Mouse (Mus musculus) limb, embryonic 12.5 days (tissue): ENCODE measurements around the gene Adam23. TPM values are rescaled to one million over a fixed set of nuclear protein-coding genes. Genes with fewer than 3 reads are reported as not detected.

Experiments used
- ATAC-seq: fragments of 200-750 bp; cut with Nextera tagmentation; 2 replicates; pipeline ENCODE4 v1.8.0; 2017; ENCODE audit warnings: low read depth, moderate TSS enrichment; ENCODE audit not compliant: insufficient number of reproducible peaks, insufficient read depth, low FRiP score, low TSS enrichment
- H3K27ac ChIP-seq: fragments of 300-500 bp; sonication (generic); 2 replicates; pipeline ENCODE4 v1.5.1; 2016; ENCODE audit warnings: mild to moderate bottlenecking, moderate library complexity
- H3K27me3 ChIP-seq: fragments of 300-500 bp; sonication (generic); 2 replicates; pipeline ENCODE4 v1.6.1; 2016; ENCODE audit warnings: mild to moderate bottlenecking, moderate library complexity
- H3K36me3 ChIP-seq: fragments of 300-500 bp; sonication (generic); 2 replicates; pipeline ENCODE4 v1.6.1; 2016; ENCODE audit warnings: mild to moderate bottlenecking, moderate library complexity
- H3K4me1 ChIP-seq: fragments of 300-500 bp; sonication (generic); replicated peaks from 2 replicates; pipeline ENCODE4 v1.6.1; 2016
- H3K4me2 ChIP-seq: fragments of 300-500 bp; sonication (generic); 2 replicates; pipeline ENCODE4 v1.6.1; 2016; ENCODE audit warnings: mild to moderate bottlenecking, moderate library complexity
- H3K4me3 ChIP-seq: fragments of 300-500 bp; sonication (generic); replicated peaks from 2 replicates; pipeline ENCODE4 v1.5.1; 2016; ENCODE audit warnings: mild to moderate bottlenecking
- H3K9ac ChIP-seq: fragments of 300-500 bp; sonication (generic); replicated peaks from 2 replicates; pipeline ENCODE4 v1.6.1; 2016; ENCODE audit warnings: mild to moderate bottlenecking, moderate library complexity
- H3K9me3 ChIP-seq: fragments of 300-500 bp; sonication (generic); 2 replicates; pipeline ENCODE4 v1.6.1; 2016; ENCODE audit warnings: mild to moderate bottlenecking, moderate library complexity
- WGBS: fragments of 180-500 bp; shearing (Covaris S2); methylation state at CpG from one replicate; pipeline ENCODE4 v1.1.7; 2016; 5-methylcytosine and 5-hydroxymethylcytosine counted together
- polyA plus RNA-seq: library from polyadenylated mRNA; unstranded; fragments of >200 nt; fragmentation: Nextera tagmentation; extraction: Ambion mirVana; gene quantifications from 2 replicates; pipeline ENCODE4 v1.2.1, GENCODE M21; 2016

Adam23 gene
- polyA plus RNA-seq, 1 experiment from 2014 or later: 4.1 TPM

GRCm38 (mm10) chr1:63478946-63479345 is 33.3 kb downstream of the Adam23 start:
- WGBS: 95% methylated on average over 5 of the region's 5 CpGs
- H3K36me3 ChIP-seq: no peaks in the 10 kb centered on the region
- H3K4me2 ChIP-seq: no peak overlapping the region
- no peak overlapping the region for H3K27ac ChIP-seq
- ATAC-seq: no peak
- no peaks in the 10 kb centered on the region for H3K9me3 ChIP-seq
- H3K9ac ChIP-seq: no peak overlapping the region
- no peaks in the 10 kb centered on the region for H3K4me1 ChIP-seq
- H3K27me3 ChIP-seq: no peaks in the 10 kb centered on the region
- no peak overlapping the region for H3K4me3 ChIP-seq

GRCm38 (mm10) chr1:63484646-63485045 is 39.0 kb downstream of the Adam23 start:
- H3K4me3 ChIP-seq: no peak overlapping the region
- WGBS: 86% methylated on average over 6 of the region's 6 CpGs
- H3K36me3 ChIP-seq: no peaks in the 10 kb centered on the region
- H3K27ac ChIP-seq: no peak overlapping the region
- H3K27me3 ChIP-seq: no peaks in the 10 kb centered on the region
- no peaks in the 10 kb centered on the region for H3K9me3 ChIP-seq
- no peak overlapping the region for H3K9ac ChIP-seq
- H3K4me1 ChIP-seq: no peaks in the 10 kb centered on the region
- no peak for ATAC-seq
- no peak overlapping the region for H3K4me2 ChIP-seq

- Histone ChIP-seq H3K9me3 (no peaks in the 10 kb centered on the region), H3K9ac (no peak overlapping the region), H3K27me3 (no peaks in the 10 kb centered on the region), H3K4me1 (no peaks in the 10 kb centered on the region), H3K4me2 (no peak overlapping the region), H3K27ac (no peak overlapping the region), H3K4me3 (no peak overlapping the region), H3K36me3 (no peaks in the 10 kb centered on the region)
- 80% methylated on average over 2 of the region's 2 CpGs for WGBS
- no peak for ATAC-seq
Measured at GRCm38 (mm10) chr1:63486646-63487045, 41.0 kb downstream of the Adam23 start.

GRCm38 (mm10) chr1:63491001-63491400 is 45.3 kb downstream of the Adam23 start:
- Histone ChIP-seq H3K9me3 (no peaks in the 10 kb centered on the region), H3K36me3 (no peaks in the 10 kb centered on the region), H3K4me3 (no peak overlapping the region), H3K27ac (no peak overlapping the region), H3K9ac (no peak overlapping the region), H3K27me3 (no peaks in the 10 kb centered on the region), H3K4me1 (peaks cover 5% of the 10 kb centered on the region), H3K4me2 (no peak overlapping the region)
- WGBS: 63% methylated on average over 1 of the region's 1 CpGs
- no peak for ATAC-seq

GRCm38 (mm10) chr1:63493325-63493724 is 47.6 kb downstream of the Adam23 start:
- 87% methylated on average over 5 of the region's 5 CpGs for whole genome bisulfite sequencing
- H3K9me3 ChIP-seq: no peaks in the 10 kb centered on the region
- H3K9ac ChIP-seq: no peak overlapping the region
- no peak overlapping the region for H3K4me3 ChIP-seq
- peaks cover 5% of the 10 kb centered on the region for H3K4me1 ChIP-seq
- ATAC-seq: no peak
- no peaks in the 10 kb centered on the region for H3K27me3 ChIP-seq
- no peak overlapping the region for H3K27ac ChIP-seq
- no peaks in the 10 kb centered on the region for H3K36me3 ChIP-seq
- H3K4me2 ChIP-seq: no peak overlapping the region

GRCm38 (mm10) chr1:63507386-63507785 is 61.7 kb downstream of the Adam23 start:
- 64% methylated on average over 4 of the region's 4 CpGs for WGBS

GRCm38 (mm10) chr1:63508801-63509200 is 63.1 kb downstream of the Adam23 start:
- Histone ChIP-seq H3K9me3 (no peaks in the 10 kb centered on the region), H3K4me2 (no peak overlapping the region), H3K27ac (no peak overlapping the region), H3K27me3 (no peaks in the 10 kb centered on the region), H3K36me3 (no peaks in the 10 kb centered on the region), H3K4me3 (no peak overlapping the region), H3K4me1 (no peaks in the 10 kb centered on the region), H3K9ac (no peak overlapping the region)
- no peak for ATAC-seq
- WGBS: 44% methylated on average over 4 of the region's 4 CpGs

More at GRCm38 (mm10) chr1:63507386-63507785, 61.7 kb downstream of the Adam23 start:
- Histone ChIP-seq H3K9me3 (no peaks in the 10 kb centered on the region), H3K4me3 (no peak overlapping the region), H3K27me3 (no peaks in the 10 kb centered on the region), H3K9ac (no peak overlapping the region), H3K36me3 (no peaks in the 10 kb centered on the region), H3K4me2 (no peak overlapping the region), H3K27ac (no peak overlapping the region), H3K4me1 (no peaks in the 10 kb centered on the region)
- no peak for ATAC-seq

GRCm38 (mm10) chr1:63511416-63511815 is 65.7 kb downstream of the Adam23 start:
- 75% methylated on average over 3 of the region's 3 CpGs for WGBS
- Histone ChIP-seq H3K36me3 (no peaks in the 10 kb centered on the region), H3K4me3 (no peak overlapping the region), H3K4me2 (no peak overlapping the region), H3K9ac (no peak overlapping the region), H3K9me3 (no peaks in the 10 kb centered on the region), H3K27ac (no peak overlapping the region), H3K4me1 (no peaks in the 10 kb centered on the region), H3K27me3 (no peaks in the 10 kb centered on the region)
- no peak for ATAC-seq

- Histone ChIP-seq H3K9ac (no peak overlapping the region), H3K4me1 (no peaks in the 10 kb centered on the region), H3K36me3 (no peaks in the 10 kb centered on the region), H3K4me3 (no peak overlapping the region), H3K27me3 (no peaks in the 10 kb centered on the region), H3K4me2 (no peak overlapping the region), H3K27ac (no peak overlapping the region), H3K9me3 (no peaks in the 10 kb centered on the region)
- ATAC-seq: no peak
- WGBS: 91% methylated on average over 11 of the region's 11 CpGs
Measured at GRCm38 (mm10) chr1:63517800-63518199, 72.1 kb downstream of the Adam23 start.

- H3K36me3 ChIP-seq: no peaks in the 10 kb centered on the region
- H3K9me3 ChIP-seq: no peaks in the 10 kb centered on the region
- no peak overlapping the region for H3K4me3 ChIP-seq
- H3K27me3 ChIP-seq: no peaks in the 10 kb centered on the region
- H3K27ac ChIP-seq: no peak overlapping the region
- H3K4me2 ChIP-seq: no peak overlapping the region
- 53% methylated on average over 5 of the region's 5 CpGs for WGBS
- H3K4me1 ChIP-seq: no peaks in the 10 kb centered on the region
- no peak overlapping the region for H3K9ac ChIP-seq
- no peak for ATAC-seq
Measured at GRCm38 (mm10) chr1:63518814-63519213, 73.1 kb downstream of the Adam23 start.

- no peak overlapping the region for H3K4me3 ChIP-seq
- no peak for ATAC-seq
- H3K4me1 ChIP-seq: no peaks in the 10 kb centered on the region
- H3K9me3 ChIP-seq: no peaks in the 10 kb centered on the region
- H3K36me3 ChIP-seq: no peaks in the 10 kb centered on the region
- H3K27me3 ChIP-seq: no peaks in the 10 kb centered on the region
- no peak overlapping the region for H3K4me2 ChIP-seq
- no peak overlapping the region for H3K27ac ChIP-seq
- 81% methylated on average over 9 of the region's 9 CpGs for WGBS
- H3K9ac ChIP-seq: no peak overlapping the region
Measured at GRCm38 (mm10) chr1:63529901-63530300, 84.2 kb downstream of the Adam23 start.

GRCm38 (mm10) chr1:63534271-63534827 is 88.7 kb downstream of the Adam23 start:
- WGBS: 71% methylated on average over 6 of the region's 6 CpGs
- no peaks in the 10 kb centered on the region for H3K36me3 ChIP-seq
- H3K4me2 ChIP-seq: no peak overlapping the region
- H3K4me1 ChIP-seq: no peaks in the 10 kb centered on the region
- H3K9me3 ChIP-seq: no peaks in the 10 kb centered on the region
- H3K27ac ChIP-seq: no peak overlapping the region
- no peak for ATAC-seq
- no peak overlapping the region for H3K9ac ChIP-seq
- no peak overlapping the region for H3K4me3 ChIP-seq
- no peaks in the 10 kb centered on the region for H3K27me3 ChIP-seq
